Mouse (Mus musculus) ovary, postnatal 14 days (tissue): ENCODE measurements at regions not wholly inside any gene's neighbourhood (a gene's known extent, or its start where the extent isn't known, plus 50 kb on each side); places are given as distances from the start of the nearest gene placed in this dataset.
A peak's percentile ranks its signal among the peaks of the same experiment; 100 is the strongest.

Source experiments
- DNase-seq: peaks from one replicate; pipeline ENCODE4 v3.0.0; 2022; ENCODE audit warnings: low spot score

GRCm38 (mm10) chr6:35458250-35458649 lies 81.4 kb downstream of the Mtpn start:
- no peak for DNase-seq

GRCm38 (mm10) chr6:35445007-35445406 lies 94.7 kb downstream of the Mtpn start:
- no peak for DNase-seq

DNA sequence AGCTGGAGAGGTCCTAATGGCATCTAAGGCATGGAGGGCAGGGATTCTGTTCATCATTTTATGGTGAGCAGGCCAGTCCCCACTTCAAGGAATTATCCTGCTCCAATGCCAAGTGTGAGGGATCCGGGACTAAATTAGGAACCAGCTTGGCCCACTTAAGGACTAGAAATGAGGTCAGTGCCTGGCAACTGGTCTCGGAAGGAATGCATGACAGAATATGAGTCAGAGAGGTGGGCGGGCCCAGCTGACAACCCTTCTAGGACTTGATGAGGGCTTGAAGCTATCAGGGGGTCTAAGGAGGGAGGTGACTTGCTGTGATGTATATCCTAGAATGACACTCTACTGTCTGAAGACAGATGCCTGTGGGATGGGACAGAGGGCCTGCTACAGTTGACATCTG lies 100.4 kb upstream of the Fam180a start:
- DNase-seq: no peak

DNA sequence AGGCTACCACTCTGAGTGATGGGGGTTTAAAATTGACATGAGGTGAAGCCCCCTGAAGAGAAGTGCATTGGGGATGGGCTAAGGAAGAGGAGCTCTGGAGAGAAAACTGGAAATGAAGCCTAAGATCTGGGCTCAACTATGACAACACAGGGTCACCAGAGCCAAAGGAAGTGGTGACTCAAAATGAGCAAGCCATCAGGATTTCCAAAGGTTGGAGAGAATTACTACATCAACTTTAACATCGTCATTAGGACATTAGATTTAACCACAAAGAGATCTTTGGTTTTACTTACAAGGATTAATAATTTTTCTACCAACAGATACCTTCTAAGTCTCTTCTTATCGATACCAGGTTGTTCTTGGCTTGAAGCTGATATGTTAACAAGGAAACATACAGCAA lies 98.6 kb upstream of the Fam180a start:
- no peak for DNase-seq

DNA sequence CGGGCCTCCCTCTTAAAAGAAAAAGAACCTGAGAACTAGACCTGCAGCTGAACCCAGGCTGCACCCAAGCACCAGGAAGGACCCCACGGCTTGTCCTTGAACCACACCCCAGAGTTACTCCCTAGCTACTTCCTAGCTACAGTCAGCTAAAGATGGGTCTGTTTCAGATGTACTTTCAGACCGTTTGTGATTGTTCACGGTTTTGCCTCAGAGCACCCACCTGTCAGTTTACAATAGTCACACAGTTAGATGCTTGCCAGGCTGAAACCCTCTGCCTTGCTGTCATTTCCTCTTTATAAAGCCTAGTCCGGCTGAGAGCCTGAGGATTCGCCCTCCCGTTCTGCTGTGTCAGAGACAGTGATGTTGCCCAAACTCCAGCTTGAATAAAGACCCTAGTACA lies 95.0 kb upstream of the Fam180a start:
- DNase-seq: no peak

GRCm38 (mm10) chr6:35405044-35405443 lies 79.1 kb upstream of the Fam180a start:
- DNase-seq: no peak

DNA sequence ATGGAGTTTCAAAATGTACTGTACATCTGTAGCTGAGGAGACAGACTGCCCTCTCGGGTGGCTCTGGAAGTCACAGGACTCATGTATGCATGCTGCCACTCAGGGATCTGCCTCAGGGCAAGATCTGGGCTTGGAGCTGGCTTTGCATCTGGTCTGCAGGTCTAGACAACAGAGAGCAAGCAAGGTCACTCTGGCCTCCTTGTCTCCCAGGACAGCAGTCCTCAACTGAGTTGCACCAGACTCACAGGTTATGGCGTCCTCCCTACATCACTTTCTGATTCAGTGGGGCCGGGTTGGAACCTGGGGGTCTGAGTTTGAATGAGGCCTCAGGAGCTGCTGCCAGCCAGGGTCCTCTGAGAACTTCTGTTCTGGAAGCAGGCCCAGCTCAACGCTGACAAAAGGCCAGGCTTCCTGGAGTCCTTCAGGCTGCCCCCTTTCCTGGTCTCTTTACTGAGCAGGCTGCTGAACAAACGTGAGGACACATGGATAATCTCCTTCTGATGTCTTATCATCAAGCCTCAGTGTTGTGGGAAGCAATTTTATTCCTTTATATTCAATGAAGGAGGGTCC lies 77.5 kb upstream of the Fam180a start:
- DNase-seq: no peak

DNA sequence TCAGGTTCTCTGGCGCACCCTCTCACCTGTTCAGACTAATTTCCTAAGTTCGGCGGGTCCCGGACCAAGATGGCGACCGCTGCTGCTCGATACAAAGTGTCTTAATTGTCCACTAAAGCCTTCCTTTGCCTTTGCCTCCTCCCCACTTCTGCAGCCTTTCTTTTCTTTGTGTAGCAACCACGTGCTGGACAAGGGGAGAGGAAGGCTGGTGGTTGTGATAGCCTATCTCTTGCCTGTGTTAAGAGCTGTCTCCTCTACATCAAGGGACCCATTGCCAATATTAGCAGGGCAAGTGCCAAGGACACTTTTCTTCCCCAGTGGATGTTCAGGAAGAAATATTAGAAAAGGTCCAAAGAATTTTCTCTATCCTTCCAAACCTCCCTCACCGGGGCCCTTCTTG lies 69.8 kb upstream of the Fam180a start:
- no peak for DNase-seq

GRCm38 (mm10) chr6:35388827-35389226 lies 62.9 kb upstream of the Fam180a start:
- DNase-seq: no peak

- no peak for DNase-seq
Observed at GRCm38 (mm10) chr6:35381536-35381935, 55.6 kb upstream of the Fam180a start.

GRCm38 (mm10) chr6:35380721-35381466 lies 55.0 kb upstream of the Fam180a start:
- no peak for DNase-seq

DNA sequence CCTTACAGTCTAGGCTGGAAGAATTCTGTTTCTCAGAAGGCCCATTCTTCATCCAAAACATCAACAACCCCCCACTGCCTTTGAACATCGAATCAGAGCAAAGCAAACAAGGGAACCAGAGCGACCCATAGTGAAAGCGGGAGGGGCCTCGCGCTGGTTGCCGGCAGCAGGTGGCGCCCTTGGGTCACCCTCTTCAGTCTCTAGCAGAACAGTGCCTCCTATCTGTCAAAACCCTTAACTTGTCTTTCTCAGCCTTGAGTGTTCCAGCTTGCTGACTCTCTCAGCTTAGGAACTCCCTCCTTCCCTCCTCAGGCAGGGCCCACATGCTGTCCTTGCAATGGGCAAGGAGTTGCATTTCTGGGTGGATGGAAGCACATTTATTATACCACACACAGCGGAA lies 53.9 kb upstream of the Fam180a start:
- DNase-seq: peak; percentile 65

DNA sequence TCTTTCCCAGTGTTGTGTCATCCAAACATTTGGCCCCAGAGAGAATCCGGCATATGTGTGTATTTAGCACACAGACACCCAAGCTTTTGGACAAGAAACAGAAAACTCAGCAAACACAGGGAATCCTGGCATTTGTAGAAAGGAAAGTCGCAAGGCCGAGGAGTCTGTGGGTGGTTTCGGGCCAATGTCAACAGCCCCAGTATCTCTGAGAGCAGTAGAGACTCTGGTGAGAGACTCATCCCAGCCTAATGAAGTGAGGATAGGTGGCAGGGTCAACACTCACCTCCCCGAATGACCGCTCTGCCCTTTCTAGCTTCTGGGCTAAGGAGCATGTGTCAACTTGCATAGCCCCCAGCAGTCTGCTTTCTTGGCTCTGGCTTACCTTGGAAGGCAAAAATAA lies 52.9 kb upstream of the Fam180a start:
- no peak for DNase-seq

DNA sequence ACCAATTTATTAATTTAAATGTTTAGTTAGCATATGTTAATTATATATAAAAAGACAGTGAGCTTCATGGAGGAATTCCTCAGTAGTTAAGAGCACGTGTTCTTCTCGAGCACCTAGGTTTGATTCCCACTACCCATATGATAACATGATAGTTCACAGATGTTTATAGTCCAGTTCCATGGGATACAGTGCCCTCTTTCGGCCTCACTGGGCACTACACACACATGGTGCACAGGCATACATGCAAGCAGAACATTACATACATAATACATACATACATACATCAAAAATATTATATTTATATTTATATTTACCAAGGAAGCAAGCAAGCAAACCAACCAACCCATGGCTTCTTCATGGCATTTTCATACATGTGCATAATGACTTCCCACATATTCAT lies 51.6 kb upstream of the Fam180a start:
- no peak for DNase-seq

DNA sequence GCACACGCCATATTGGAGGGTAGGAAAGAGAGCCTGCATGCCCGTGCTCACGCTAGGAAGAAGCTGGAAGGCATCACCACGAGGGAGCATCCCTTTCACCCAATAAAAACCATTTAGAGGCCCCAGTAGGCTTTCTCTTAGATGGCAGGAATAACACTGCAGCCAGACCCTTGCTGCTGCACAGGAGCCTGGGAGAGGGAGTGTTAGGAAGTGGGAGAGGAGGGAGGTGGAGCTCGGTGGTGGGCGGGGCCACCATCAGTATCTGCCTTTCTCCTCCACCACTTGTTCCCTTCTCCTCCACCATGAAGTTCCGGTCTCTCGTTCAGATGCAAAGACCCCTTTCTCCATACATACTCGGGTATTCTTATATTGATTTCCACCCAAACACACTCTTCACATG lies 50.6 kb upstream of the Fam180a start:
- no peak for DNase-seq
